Mouse (Mus musculus) G1E (cell line): ENCODE results near the gene Colq.

ENCODE experiments used
- CTCF ChIP-seq: IDR thresholded peaks from 2 replicates; pipeline ENCODE4 v1.5.1; 2012; ENCODE audit warnings: low read depth, low read length, inconsistent platforms, mixed read lengths
- POLR2AphosphoS5 ChIP-seq: IDR thresholded peaks from 2 replicates; pipeline ENCODE4 v1.6.1; 2012; ENCODE audit warnings: low read depth, low read length, inconsistent platforms; ENCODE audit not compliant: insufficient replicate concordance
- TAL1 ChIP-seq: conservative IDR thresholded peaks from 2 replicates; pipeline ENCODE4 v1.6.1; 2012; ENCODE audit warnings: low read depth, low read length, inconsistent platforms, mixed read lengths

GRCm38 (mm10) chr14:31575866-31576265, 15.3 kb downstream of the Colq start:
- no peak for TF ChIP-seq CTCF
- no peak for TF ChIP-seq POLR2AphosphoS5
- TF ChIP-seq TAL1 = no peak
